Mouse (Mus musculus): ENCODE results near the gene Camsap2. TPM values are rescaled to one million over a fixed set of nuclear protein-coding genes. Genes with fewer than 3 reads are reported as not detected.

Camsap2 gene
- polyA plus RNA-seq, 1 experiment, result 53.2 TPM

GRCm38 (mm10) chr1:136268224-136268623, 77.7 kb downstream of the Camsap2 start:
- TF ChIP-seq POLR2A (IDR thresholded peaks at IDR 0.05; ENCODE audit: extremely low read depth, insufficient read depth, low read length) (no peak), CTCF (IDR thresholded peaks at IDR 0.05; ENCODE audit: extremely low read depth, insufficient read depth, low read length) (no peak)
- Histone ChIP-seq H3K27ac (ENCODE audit: insufficient read depth, low read length) (no peak overlapping the region), H3K4me3 (ENCODE audit: insufficient read depth, low read length) (no peak overlapping the region), H3K4me1 (ENCODE audit: control insufficient read depth, insufficient read depth, low read length) (no peaks in the 10 kb centered on the region)

- H3K4me1 ChIP-seq (ENCODE audit: control insufficient read depth, insufficient read depth, low read length), result no peaks in the 10 kb centered on the region
- no peak for TF ChIP-seq POLR2A (IDR thresholded peaks at IDR 0.05; ENCODE audit: extremely low read depth, insufficient read depth, low read length)
- TF ChIP-seq CTCF (IDR thresholded peaks at IDR 0.05; ENCODE audit: extremely low read depth, insufficient read depth, low read length), result no peak
- no peak overlapping the region for H3K27ac ChIP-seq (ENCODE audit: insufficient read depth, low read length)
- no peak overlapping the region for H3K4me3 ChIP-seq (ENCODE audit: insufficient read depth, low read length)
Measured at GRCm38 (mm10) chr1:136266127-136266526, 79.8 kb downstream of the Camsap2 start.

- H3K27ac ChIP-seq (ENCODE audit: insufficient read depth, low read length), result no peak overlapping the region
- no peak overlapping the region for H3K4me3 ChIP-seq (ENCODE audit: insufficient read depth, low read length)
- H3K4me1 ChIP-seq (ENCODE audit: control insufficient read depth, insufficient read depth, low read length), result peaks cover 3% of the 10 kb centered on the region; the same call in 1 of the 2 replicates
- TF ChIP-seq POLR2A (IDR thresholded peaks at IDR 0.05; ENCODE audit: extremely low read depth, insufficient read depth, low read length), result no peak
- no peak for TF ChIP-seq CTCF (IDR thresholded peaks at IDR 0.05; ENCODE audit: extremely low read depth, insufficient read depth, low read length)
Measured at GRCm38 (mm10) chr1:136263355-136263754, 82.5 kb downstream of the Camsap2 start.

- peaks cover 3% of the 10 kb centered on the region; the same call in 1 of the 2 replicates for H3K4me1 ChIP-seq (ENCODE audit: control insufficient read depth, insufficient read depth, low read length)
- peak within 1 kb of the TSS; percentile 88 for H3K4me3 ChIP-seq (ENCODE audit: insufficient read depth, low read length)
- no peak for TF ChIP-seq CTCF (IDR thresholded peaks at IDR 0.05; ENCODE audit: extremely low read depth, insufficient read depth, low read length)
- TF ChIP-seq POLR2A (IDR thresholded peaks at IDR 0.05; ENCODE audit: extremely low read depth, insufficient read depth, low read length), result no peak
- peak within 1 kb of the TSS; percentile 93 for H3K27ac ChIP-seq (ENCODE audit: insufficient read depth, low read length)
Measured at GRCm38 (mm10) chr1:136260635-136261238, 85.2 kb downstream of the Camsap2 start, which contains the start of gene Gpr25. TSS of gene Gpr25 (minus strand) at chr1:136260873.

GRCm38 (mm10) chr1:136259893-136260634, 85.8 kb downstream of the Camsap2 start:
- Histone ChIP-seq H3K4me1 (ENCODE audit: control insufficient read depth, insufficient read depth, low read length) (peaks cover 3% of the 10 kb centered on the region; the same call in 1 of the 2 replicates), H3K4me3 (ENCODE audit: insufficient read depth, low read length) (peak overlapping the region; percentile 88), H3K27ac (ENCODE audit: insufficient read depth, low read length) (peak overlapping the region; percentile 93)
- no peak for TF ChIP-seq CTCF (IDR thresholded peaks at IDR 0.05; ENCODE audit: extremely low read depth, insufficient read depth, low read length)
- peak; percentile 55; the same call in 1 of the 2 replicates for TF ChIP-seq POLR2A (IDR thresholded peaks at IDR 0.05; ENCODE audit: extremely low read depth, insufficient read depth, low read length)

GRCm38 (mm10) chr1:136259543-136259892, 86.4 kb downstream of the Camsap2 start:
- TF ChIP-seq POLR2A (IDR thresholded peaks at IDR 0.05; ENCODE audit: extremely low read depth, insufficient read depth, low read length) (no peak), CTCF (IDR thresholded peaks at IDR 0.05; ENCODE audit: extremely low read depth, insufficient read depth, low read length) (no peak)
- H3K27ac ChIP-seq (ENCODE audit: insufficient read depth, low read length), result no peak overlapping the region
- H3K4me1 ChIP-seq (ENCODE audit: control insufficient read depth, insufficient read depth, low read length), result peaks cover 3% of the 10 kb centered on the region; the same call in 1 of the 2 replicates
- peak overlapping the region; percentile 88 for H3K4me3 ChIP-seq (ENCODE audit: insufficient read depth, low read length)

- TF ChIP-seq CTCF (IDR thresholded peaks at IDR 0.05; ENCODE audit: extremely low read depth, insufficient read depth, low read length), result no peak
- no peak for TF ChIP-seq POLR2A (IDR thresholded peaks at IDR 0.05; ENCODE audit: extremely low read depth, insufficient read depth, low read length)
- H3K4me3 ChIP-seq (ENCODE audit: insufficient read depth, low read length), result no peak overlapping the region
- H3K4me1 ChIP-seq (ENCODE audit: control insufficient read depth, insufficient read depth, low read length), result peaks cover 3% of the 10 kb centered on the region; the same call in 1 of the 2 replicates
- no peak overlapping the region for H3K27ac ChIP-seq (ENCODE audit: insufficient read depth, low read length)
Measured at GRCm38 (mm10) chr1:136258495-136258894, 87.4 kb downstream of the Camsap2 start.

GRCm38 (mm10) chr1:136255657-136256056, 90.2 kb downstream of the Camsap2 start:
- no peak overlapping the region for H3K4me3 ChIP-seq (ENCODE audit: insufficient read depth, low read length)
- TF ChIP-seq CTCF (IDR thresholded peaks at IDR 0.05; ENCODE audit: extremely low read depth, insufficient read depth, low read length) (no peak), POLR2A (IDR thresholded peaks at IDR 0.05; ENCODE audit: extremely low read depth, insufficient read depth, low read length) (no peak)
- H3K4me1 ChIP-seq (ENCODE audit: control insufficient read depth, insufficient read depth, low read length), result peaks cover 2% of the 10 kb centered on the region; the same call in 1 of the 2 replicates
- H3K27ac ChIP-seq (ENCODE audit: insufficient read depth, low read length), result no peak overlapping the region

- Histone ChIP-seq H3K4me3 (ENCODE audit: insufficient read depth, low read length) (no peak overlapping the region), H3K4me1 (ENCODE audit: control insufficient read depth, insufficient read depth, low read length) (peaks cover 2% of the 10 kb centered on the region; the same call in 1 of the 2 replicates), H3K27ac (ENCODE audit: insufficient read depth, low read length) (no peak overlapping the region)
- no peak for TF ChIP-seq POLR2A (IDR thresholded peaks at IDR 0.05; ENCODE audit: extremely low read depth, insufficient read depth, low read length)
- TF ChIP-seq CTCF (IDR thresholded peaks at IDR 0.05; ENCODE audit: extremely low read depth, insufficient read depth, low read length), result no peak
Measured at GRCm38 (mm10) chr1:136255174-136255573, 90.7 kb downstream of the Camsap2 start.
